Mouse (Mus musculus): Measurements from ENCODE around the gene Il17d. TPM values are rescaled to one million over a fixed set of nuclear protein-coding genes. Genes with fewer than 3 reads are reported as not detected.
A peak's percentile ranks its signal among the peaks of the same experiment; 100 is the strongest.

Gene Il17d
- polyA plus RNA-seq, 1 experiment: 24.8 TPM

- Histone ChIP-seq H3K4me1 (ENCODE audit: control insufficient read depth, insufficient read depth, low read length) (peaks cover under 1% of the 10 kb centered on the region; the same call in 1 of the 2 replicates), H3K4me3 (ENCODE audit: insufficient read depth, low read length) (no peak overlapping the region), H3K27ac (ENCODE audit: insufficient read depth, low read length) (no peak overlapping the region)
- TF ChIP-seq POLR2A (IDR thresholded peaks at IDR 0.05; ENCODE audit: extremely low read depth, insufficient read depth, low read length) (no peak), CTCF (IDR thresholded peaks at IDR 0.05; ENCODE audit: extremely low read depth, insufficient read depth, low read length) (no peak)
Measured at GRCm38 (mm10) chr14:57546131-57546530, 21.6 kb downstream of the Il17d start.

GRCm38 (mm10) chr14:57546557-57547021 is 22.0 kb downstream of the Il17d start:
- TF ChIP-seq POLR2A (IDR thresholded peaks at IDR 0.05; ENCODE audit: extremely low read depth, insufficient read depth, low read length) (no peak), CTCF (IDR thresholded peaks at IDR 0.05; ENCODE audit: extremely low read depth, insufficient read depth, low read length) (no peak)
- Histone ChIP-seq H3K4me1 (ENCODE audit: control insufficient read depth, insufficient read depth, low read length) (no peaks in the 10 kb centered on the region), H3K4me3 (ENCODE audit: insufficient read depth, low read length) (no peak overlapping the region), H3K27ac (ENCODE audit: insufficient read depth, low read length) (no peak overlapping the region)

- TF ChIP-seq CTCF (IDR thresholded peaks at IDR 0.05; ENCODE audit: extremely low read depth, insufficient read depth, low read length): no peak
- no peak for TF ChIP-seq POLR2A (IDR thresholded peaks at IDR 0.05; ENCODE audit: extremely low read depth, insufficient read depth, low read length)
- Histone ChIP-seq H3K4me1 (ENCODE audit: control insufficient read depth, insufficient read depth, low read length) (no peaks in the 10 kb centered on the region), H3K27ac (ENCODE audit: insufficient read depth, low read length) (no peak overlapping the region), H3K4me3 (ENCODE audit: insufficient read depth, low read length) (no peak overlapping the region)
Measured at GRCm38 (mm10) chr14:57547062-57547461, 22.5 kb downstream of the Il17d start.

GRCm38 (mm10) chr14:57552945-57553344 is 28.4 kb downstream of the Il17d start:
- Histone ChIP-seq H3K27ac (ENCODE audit: insufficient read depth, low read length) (no peak overlapping the region), H3K4me3 (ENCODE audit: insufficient read depth, low read length) (no peak overlapping the region), H3K4me1 (ENCODE audit: control insufficient read depth, insufficient read depth, low read length) (peaks cover 2% of the 10 kb centered on the region; the same call in 1 of the 2 replicates)
- TF ChIP-seq POLR2A (IDR thresholded peaks at IDR 0.05; ENCODE audit: extremely low read depth, insufficient read depth, low read length): no peak
- TF ChIP-seq CTCF (IDR thresholded peaks at IDR 0.05; ENCODE audit: extremely low read depth, insufficient read depth, low read length): no peak

- Histone ChIP-seq H3K27ac (ENCODE audit: insufficient read depth, low read length) (no peak overlapping the region), H3K4me1 (ENCODE audit: control insufficient read depth, insufficient read depth, low read length) (peaks cover 2% of the 10 kb centered on the region; the same call in 1 of the 2 replicates), H3K4me3 (ENCODE audit: insufficient read depth, low read length) (no peak overlapping the region)
- TF ChIP-seq CTCF (IDR thresholded peaks at IDR 0.05; ENCODE audit: extremely low read depth, insufficient read depth, low read length) (no peak), POLR2A (IDR thresholded peaks at IDR 0.05; ENCODE audit: extremely low read depth, insufficient read depth, low read length) (no peak)
Measured at GRCm38 (mm10) chr14:57554434-57554833, 29.9 kb downstream of the Il17d start.

- TF ChIP-seq CTCF (IDR thresholded peaks at IDR 0.05; ENCODE audit: extremely low read depth, insufficient read depth, low read length) (no peak), POLR2A (IDR thresholded peaks at IDR 0.05; ENCODE audit: extremely low read depth, insufficient read depth, low read length) (no peak)
- Histone ChIP-seq H3K4me1 (ENCODE audit: control insufficient read depth, insufficient read depth, low read length) (peaks cover 2% of the 10 kb centered on the region; the same call in 1 of the 2 replicates), H3K27ac (ENCODE audit: insufficient read depth, low read length) (no peak overlapping the region), H3K4me3 (ENCODE audit: insufficient read depth, low read length) (no peak overlapping the region)
Measured at GRCm38 (mm10) chr14:57555471-57556070, 31.0 kb downstream of the Il17d start.

GRCm38 (mm10) chr14:57556922-57557321 is 32.3 kb downstream of the Il17d start:
- Histone ChIP-seq H3K4me1 (ENCODE audit: control insufficient read depth, insufficient read depth, low read length) (peaks cover 2% of the 10 kb centered on the region; the same call in 1 of the 2 replicates), H3K4me3 (ENCODE audit: insufficient read depth, low read length) (no peak overlapping the region), H3K27ac (ENCODE audit: insufficient read depth, low read length) (no peak overlapping the region)
- TF ChIP-seq POLR2A (IDR thresholded peaks at IDR 0.05; ENCODE audit: extremely low read depth, insufficient read depth, low read length) (no peak), CTCF (IDR thresholded peaks at IDR 0.05; ENCODE audit: extremely low read depth, insufficient read depth, low read length) (no peak)

- no peak overlapping the region for H3K27ac ChIP-seq (ENCODE audit: insufficient read depth, low read length)
- H3K4me1 ChIP-seq (ENCODE audit: control insufficient read depth, insufficient read depth, low read length): no peaks in the 10 kb centered on the region
- TF ChIP-seq CTCF (IDR thresholded peaks at IDR 0.05; ENCODE audit: extremely low read depth, insufficient read depth, low read length) (no peak), POLR2A (IDR thresholded peaks at IDR 0.05; ENCODE audit: extremely low read depth, insufficient read depth, low read length) (no peak)
- no peak overlapping the region for H3K4me3 ChIP-seq (ENCODE audit: insufficient read depth, low read length)
Measured at GRCm38 (mm10) chr14:57565626-57566025, 41.0 kb downstream of the Il17d start.

GRCm38 (mm10) chr14:57571155-57572133 is 46.9 kb downstream of the Il17d start, which contains the start of gene Eef1akmt1:
Gene Eef1akmt1 (minus strand): TSS chr14:57571612.
- Histone ChIP-seq H3K4me1 (ENCODE audit: control insufficient read depth, insufficient read depth, low read length) (no peaks in the 10 kb centered on the region), H3K27ac (ENCODE audit: insufficient read depth, low read length) (no peak within 1 kb of the TSS), H3K4me3 (ENCODE audit: insufficient read depth, low read length) (peak within 1 kb of the TSS; percentile 57)
- TF ChIP-seq POLR2A (IDR thresholded peaks at IDR 0.05; ENCODE audit: extremely low read depth, insufficient read depth, low read length) (peak; percentile 96), CTCF (IDR thresholded peaks at IDR 0.05; ENCODE audit: extremely low read depth, insufficient read depth, low read length) (no peak)

Data from cortical plate, adult 2 months (tissue).